Mouse (Mus musculus): ENCODE data around the gene Cib1. TPM values are rescaled to one million over a fixed set of nuclear protein-coding genes. Genes with fewer than 3 reads are reported as not detected.

Cib1 gene
- polyA plus RNA-seq, 1 experiment from 2014 or later, result 69.0 TPM

Other genes with a start within 250 kb of the Cib1 start
- 33.3 and 33.4 TPM in 2 replicates for gene Zfp710, start 208.0 kb downstream of the Cib1 start, polyA plus RNA-seq (2016; fragmentation: Nextera tagmentation; extraction: Ambion mirVana)
- 462 and 476 TPM in 2 replicates for gene Idh2, start 117.4 kb downstream of the Cib1 start, polyA plus RNA-seq (2016; fragmentation: Nextera tagmentation; extraction: Ambion mirVana)
- 15.1 and 15.9 TPM in 2 replicates for gene Sema4b, start 46.0 kb downstream of the Cib1 start, polyA plus RNA-seq (2016; fragmentation: Nextera tagmentation; extraction: Ambion mirVana)
- 6.3 and 6.7 TPM in 2 replicates for gene Gdpgp1, start 52 bp upstream of the Cib1 start, polyA plus RNA-seq (2016; fragmentation: Nextera tagmentation; extraction: Ambion mirVana)
- gene Ttll13, start 13.6 kb upstream of the Cib1 start, polyA plus RNA-seq (2016; fragmentation: Nextera tagmentation; extraction: Ambion mirVana), result 0.84 and 0.99 TPM in 2 replicates
- 43.0 and 44.9 TPM in 2 replicates for gene Ngrn, start 28.4 kb upstream of the Cib1 start, polyA plus RNA-seq (2016; fragmentation: Nextera tagmentation; extraction: Ambion mirVana)
- gene Vps33b, start 36.8 kb upstream of the Cib1 start, polyA plus RNA-seq (2016; fragmentation: Nextera tagmentation; extraction: Ambion mirVana), result 17.3 and 18.5 TPM in 2 replicates
- 242 and 249 TPM in 2 replicates for gene Prc1, start 61.6 kb upstream of the Cib1 start, polyA plus RNA-seq (2016; fragmentation: Nextera tagmentation; extraction: Ambion mirVana)
- gene Rccd1, start 91.6 kb upstream of the Cib1 start, polyA plus RNA-seq (2016; fragmentation: Nextera tagmentation; extraction: Ambion mirVana), result 12.3 and 14.1 TPM in 2 replicates
- gene Unc45a, start 108.2 kb upstream of the Cib1 start, polyA plus RNA-seq (2016; fragmentation: Nextera tagmentation; extraction: Ambion mirVana), result 42.0 and 44.0 TPM in 2 replicates
- 25.2 and 27.9 TPM in 2 replicates for gene Hddc3, start 110.3 kb upstream of the Cib1 start, polyA plus RNA-seq (2016; fragmentation: Nextera tagmentation; extraction: Ambion mirVana)
- 17.0 and 17.8 TPM in 2 replicates for gene Man2a2, start 138.6 kb upstream of the Cib1 start, polyA plus RNA-seq (2016; fragmentation: Nextera tagmentation; extraction: Ambion mirVana)
- 7.2 and 9.2 TPM in 2 replicates for gene Fes, start 155.1 kb upstream of the Cib1 start, polyA plus RNA-seq (2016; fragmentation: Nextera tagmentation; extraction: Ambion mirVana)
- gene Furin, start 172.6 kb upstream of the Cib1 start, polyA plus RNA-seq (2016; fragmentation: Nextera tagmentation; extraction: Ambion mirVana), result 3.3 and 3.9 TPM in 2 replicates

Measured in forebrain, embryonic 10.5 days (tissue).